Mouse (Mus musculus) liver, postnatal 0 days (tissue): ENCODE results near the gene Nupr1.

Experiments
- CTCF ChIP-seq: sonication (generic); IDR thresholded peaks from 2 replicates; pipeline ENCODE4 v1.5.1; 2016; ENCODE audit warnings: antibody characterized with exemption, low read depth
- EP300 ChIP-seq: IDR thresholded peaks from 2 replicates; pipeline ENCODE4 v1.6.1; 2016; ENCODE audit warnings: antibody characterized with exemption, low read depth, mild to moderate bottlenecking

- TF ChIP-seq CTCF (no peak), EP300 (no peak)
Measured at GRCm38 (mm10) chr7:126672111-126672510, 41.5 kb upstream of the Nupr1 start.
